Mouse (Mus musculus) frontal cortex, postnatal 25 days (tissue): Measurements from ENCODE around the gene Ano4.
A peak's percentile ranks its signal among the peaks of the same experiment; 100 is the strongest.

ENCODE experiments used
- DNase-seq, 2 experiments: peaks; one replicate each; pipeline ENCODE4 v3.0.0; 2022; ENCODE audit warnings: low spot score in 2 of 2

The Ano4 gene

DNA sequence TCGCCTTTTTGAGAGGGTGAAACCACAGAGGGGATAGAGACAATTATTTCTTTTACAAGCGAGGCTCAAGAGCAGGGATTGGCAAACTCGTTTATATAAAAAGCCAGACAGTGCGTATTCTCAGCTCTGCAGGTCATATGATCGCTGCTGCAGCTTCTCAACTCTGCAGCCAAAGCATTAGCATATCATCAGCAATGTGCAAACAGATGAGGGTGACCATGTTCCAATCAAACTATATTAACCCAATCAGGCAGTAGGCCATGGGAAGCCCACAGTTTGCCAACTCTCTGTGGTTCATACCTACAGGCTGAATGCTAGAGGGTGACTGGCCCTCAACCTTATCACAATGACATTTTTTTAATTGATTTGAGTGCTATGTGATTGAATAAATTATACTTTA, 64.2 kb downstream of the Ano4 start:
- DNase-seq: no peak

DNA sequence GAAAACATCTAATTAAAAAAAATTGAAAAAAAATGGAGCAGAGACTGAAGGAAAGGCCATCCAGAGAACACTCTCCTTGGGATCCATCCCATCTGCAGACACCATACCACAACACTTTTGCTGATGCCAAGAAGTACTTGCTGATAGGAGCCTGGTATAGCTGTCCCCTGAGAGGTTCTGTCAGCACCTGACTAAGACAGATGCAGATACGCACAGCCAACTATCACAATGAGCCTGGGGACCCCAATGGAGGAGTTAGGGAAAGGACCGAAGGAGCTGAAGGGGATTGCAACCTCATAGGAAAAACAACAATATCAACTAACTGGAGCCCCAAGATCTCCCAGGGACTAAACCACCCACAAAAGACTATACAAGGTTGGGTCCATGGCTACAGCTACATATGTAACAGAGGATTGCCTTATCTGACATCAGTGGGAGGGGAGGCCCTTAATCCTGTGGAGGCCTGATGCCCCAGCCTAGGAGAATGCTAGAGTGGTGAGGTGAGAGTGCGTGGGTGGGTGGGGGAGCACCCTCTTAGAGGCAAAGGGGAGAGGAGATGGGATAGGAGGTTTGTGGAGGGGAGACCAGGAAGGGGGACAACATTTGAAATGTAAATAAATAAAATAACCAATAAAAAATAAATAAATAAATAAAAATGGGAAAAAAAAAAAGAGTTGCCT, 71.4 kb downstream of the Ano4 start:
- no peak for DNase-seq

DNA sequence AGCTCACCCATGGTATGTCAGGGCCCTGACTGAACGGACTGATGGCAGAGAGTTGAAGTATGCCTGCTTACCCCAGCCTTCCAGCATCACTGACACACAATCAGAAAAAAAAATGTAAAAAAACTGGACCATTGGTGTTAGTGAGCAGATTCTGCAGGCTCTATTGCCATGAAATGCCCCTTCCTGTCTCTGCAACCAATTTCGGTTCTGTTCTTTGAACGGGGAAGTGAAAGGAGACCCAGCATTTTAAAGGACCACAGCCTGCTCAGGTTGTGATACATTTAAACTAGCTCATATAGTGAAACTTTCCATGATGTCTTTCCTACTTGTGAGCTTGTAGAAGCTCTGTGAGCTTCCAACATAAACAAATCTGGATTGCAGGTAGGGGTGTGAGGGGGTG, 77.2 kb downstream of the Ano4 start:
- no peak for DNase-seq

DNA sequence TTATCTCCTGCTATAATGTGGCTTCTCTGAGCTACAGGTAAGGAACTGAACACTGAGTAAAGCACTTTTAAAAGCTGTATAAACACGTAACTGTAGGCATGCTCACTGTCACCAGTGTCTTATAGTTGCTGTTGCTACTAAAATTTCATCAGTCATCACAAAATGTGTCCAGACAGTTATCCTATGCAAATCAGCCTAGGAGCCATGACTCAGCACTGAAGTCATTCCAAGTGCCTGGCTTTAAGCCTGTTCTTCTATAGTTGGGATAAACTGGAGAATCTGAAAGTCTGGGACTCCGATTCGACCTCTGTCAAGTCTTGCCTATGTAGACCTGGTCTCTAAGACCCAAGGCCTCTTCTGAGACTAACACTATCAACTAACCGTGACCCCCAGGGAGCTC, 81.2 kb downstream of the Ano4 start:
- no peak for DNase-seq

DNA sequence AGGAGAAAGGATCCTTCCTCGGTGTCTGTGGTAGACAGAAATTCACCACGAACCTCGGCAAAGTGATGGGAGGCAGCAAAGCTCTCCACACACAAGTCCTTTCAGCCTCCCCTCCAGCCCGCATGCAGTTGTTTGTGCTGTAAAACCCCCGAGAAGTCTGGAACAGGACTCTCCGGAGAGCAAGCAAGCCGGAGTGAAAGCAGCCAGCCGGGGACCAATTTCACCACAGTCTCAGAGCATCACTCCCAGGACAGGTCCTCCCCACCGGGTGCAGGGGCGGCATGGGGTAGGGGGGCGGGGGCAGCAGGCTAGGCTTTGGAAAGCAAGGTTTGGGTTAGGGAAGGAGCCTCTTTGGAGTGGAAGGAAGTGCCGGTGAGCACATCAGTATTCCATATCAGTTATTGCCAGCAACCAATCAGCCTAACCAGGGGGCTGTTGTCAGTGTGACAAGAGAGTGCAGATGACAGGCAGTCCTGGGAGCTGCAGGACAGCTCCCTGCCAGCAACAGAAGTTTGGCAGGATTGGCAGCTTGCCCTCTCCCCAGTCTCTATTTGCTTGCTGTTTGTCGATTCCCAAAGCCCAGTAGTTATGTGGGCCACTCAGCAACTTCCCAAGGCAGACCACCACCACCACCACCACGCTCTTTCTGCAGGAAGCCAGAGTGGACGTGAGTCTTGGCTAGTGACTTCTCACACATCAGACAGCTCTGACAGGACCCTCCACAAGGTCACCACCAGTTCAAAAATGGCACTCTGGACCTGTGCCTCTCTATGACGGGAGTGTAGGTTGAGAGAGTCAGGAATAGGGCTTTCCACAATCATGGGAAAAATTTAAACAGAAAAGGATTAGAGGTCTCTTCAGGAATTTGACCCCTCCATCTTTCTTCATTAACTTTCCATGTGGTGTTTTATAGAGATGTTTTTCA, 86.8 kb downstream of the Ano4 start:
- peak; percentile 9 to 13 for DNase-seq

DNA sequence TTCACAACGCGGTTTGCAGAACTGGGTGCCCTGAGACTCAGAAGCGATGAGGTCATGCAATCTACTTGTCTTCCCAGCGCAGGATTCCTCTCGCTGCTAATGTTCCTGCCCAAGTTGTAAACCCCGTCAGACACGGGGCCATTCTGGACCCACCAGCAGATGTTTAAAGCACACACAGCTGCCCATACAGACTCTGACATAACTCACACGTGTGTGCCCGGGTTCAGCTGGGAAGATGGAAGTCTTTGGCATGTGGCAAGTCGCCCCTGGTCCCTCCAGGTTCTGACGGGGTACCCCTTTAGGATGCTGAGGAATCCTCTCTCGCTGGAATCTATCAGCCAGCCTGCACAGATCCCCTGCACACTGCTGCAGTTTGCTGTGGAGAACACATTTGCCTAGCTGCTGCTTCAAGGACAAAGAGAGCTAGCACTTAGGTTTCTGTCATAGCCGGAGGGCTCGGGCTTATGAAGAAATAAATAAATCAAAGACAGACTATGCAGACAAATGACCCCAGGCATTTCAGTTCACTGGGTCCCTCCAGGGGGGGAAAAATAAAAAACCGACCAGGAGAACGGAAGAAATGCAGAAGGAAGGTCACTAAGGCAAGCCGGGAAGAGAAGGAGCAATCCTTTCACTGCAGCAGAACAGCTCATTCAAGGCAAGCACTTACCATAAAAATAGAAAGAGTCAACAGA, 87.7 kb downstream of the Ano4 start:
- peak; percentile 16 to 17 for DNase-seq

DNA sequence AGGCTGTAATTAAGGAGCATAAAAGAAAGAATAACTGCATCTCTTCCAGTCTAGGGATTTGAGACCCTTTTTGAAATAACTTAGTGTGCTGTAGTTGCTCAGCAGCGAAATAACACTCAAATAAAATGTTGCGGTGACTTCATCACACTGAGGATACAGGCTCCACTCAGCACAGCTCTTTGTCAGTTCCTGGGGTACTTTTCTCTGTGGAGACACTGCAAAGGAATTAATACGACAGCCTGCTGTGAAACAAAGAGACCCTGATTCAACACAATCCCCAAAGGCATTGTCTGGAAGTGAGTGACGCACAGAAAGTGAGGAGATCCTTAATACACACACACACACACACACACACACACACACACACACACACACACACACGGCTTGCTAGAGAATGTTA, 89.8 kb downstream of the Ano4 start:
- DNase-seq: no peak

DNA sequence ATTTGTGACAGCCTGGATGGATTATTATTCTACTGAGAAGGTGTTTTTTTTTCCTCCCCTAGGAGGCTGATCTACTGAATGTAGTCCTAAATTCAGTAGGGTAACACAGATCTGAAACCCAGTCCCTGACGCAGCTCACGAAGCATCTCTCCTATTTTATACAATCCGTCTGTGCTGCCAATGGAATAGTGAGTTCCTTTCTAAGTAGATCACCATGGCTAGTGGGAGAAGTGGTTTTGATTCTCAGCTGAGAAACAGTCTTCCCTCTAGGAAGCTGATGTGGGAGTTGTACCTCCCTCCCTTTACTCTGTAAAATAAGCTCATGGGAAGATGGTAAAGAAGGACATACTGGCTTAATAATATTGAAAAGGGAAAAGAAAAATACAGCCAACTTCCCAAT, 90.8 kb downstream of the Ano4 start:
- DNase-seq: no peak

DNA sequence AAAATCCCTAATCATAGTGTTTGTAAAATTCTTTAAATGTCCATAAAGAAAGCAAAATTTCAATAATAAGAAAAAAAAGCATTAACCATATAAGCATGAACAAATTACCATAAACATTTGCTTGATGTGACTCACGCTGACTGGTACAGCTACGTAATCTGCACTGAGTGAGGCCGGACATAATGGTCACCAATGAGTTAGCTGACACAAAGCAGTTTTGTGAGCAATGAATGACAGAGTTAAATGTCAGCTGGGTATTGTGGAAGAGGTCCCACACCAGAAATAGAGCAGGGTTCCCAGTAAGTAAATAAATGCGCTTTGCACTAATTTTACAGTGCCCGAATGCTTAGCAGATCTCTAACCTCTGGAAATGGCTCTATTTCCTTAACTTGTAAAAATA, 91.9 kb downstream of the Ano4 start:
- no peak for DNase-seq

DNA sequence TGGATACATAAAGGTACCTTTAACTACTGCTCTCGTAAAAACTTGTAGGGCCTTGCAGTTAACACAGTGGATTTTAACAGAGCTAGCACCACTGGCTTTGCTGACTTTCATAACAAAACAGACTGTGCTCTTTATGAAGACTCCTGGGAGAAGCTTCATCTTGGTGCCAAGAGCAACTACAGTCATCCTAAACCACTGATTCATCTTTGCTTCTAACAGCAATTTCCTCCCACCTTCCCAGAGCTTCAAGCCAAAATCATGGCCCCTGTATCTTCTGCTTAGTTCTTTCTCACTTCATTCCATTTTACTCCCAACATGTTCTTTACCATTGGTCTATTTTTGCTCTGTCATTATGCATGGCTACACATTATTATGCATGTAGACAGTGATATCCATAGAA, 100.8 kb downstream of the Ano4 start:
- no peak for DNase-seq

DNA sequence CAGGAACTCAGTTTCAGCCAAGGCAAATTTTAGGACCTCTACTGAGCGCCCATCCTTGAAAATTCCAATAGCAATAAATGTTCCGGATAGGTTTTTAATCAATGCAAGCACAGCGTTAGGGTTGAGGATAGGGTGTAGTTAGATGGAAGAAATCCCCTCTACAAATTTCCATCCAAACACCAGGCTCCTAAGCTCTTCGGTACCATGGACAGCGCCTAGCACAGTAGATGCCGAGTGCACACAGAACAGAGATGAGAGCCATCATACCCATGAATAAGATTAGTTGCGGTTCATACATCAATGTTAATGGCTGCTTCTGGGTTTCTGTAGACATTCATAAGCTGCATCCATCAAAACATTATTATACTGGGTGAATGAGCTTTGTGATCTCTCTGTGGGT, 120.0 kb downstream of the Ano4 start:
- no peak for DNase-seq

DNA sequence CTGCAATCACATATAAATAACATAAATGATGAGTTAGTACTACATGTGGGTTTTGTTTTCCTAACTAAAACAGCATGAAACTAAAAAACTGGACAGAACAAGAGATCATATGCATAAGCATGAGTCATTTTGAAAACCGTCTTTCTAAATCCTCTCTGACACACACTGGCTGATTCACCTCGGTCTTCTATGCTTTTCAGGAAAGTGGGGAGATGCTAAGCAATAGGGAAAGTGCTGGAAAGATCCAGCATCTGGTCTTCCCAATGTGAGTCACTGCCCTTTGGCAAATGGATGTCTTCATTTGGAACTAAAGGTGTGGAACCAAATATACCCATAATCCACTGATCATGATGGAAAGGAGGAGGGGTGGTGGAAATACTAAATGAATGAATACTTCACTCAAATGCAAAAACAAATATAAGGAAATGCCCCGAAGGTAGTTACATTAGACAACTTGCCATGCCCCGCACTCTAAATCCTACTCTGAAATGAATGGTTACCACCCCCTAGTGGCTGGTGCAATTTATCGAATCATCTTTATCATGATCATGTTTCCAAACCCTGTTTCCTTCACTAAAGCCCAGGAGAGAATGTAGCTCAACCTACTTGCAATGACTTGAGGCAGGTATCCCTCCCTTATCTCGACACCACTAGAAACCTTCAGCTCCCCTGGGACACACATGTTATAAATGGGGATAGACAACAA, 122.1 kb downstream of the Ano4 start:
- no peak for DNase-seq

DNA sequence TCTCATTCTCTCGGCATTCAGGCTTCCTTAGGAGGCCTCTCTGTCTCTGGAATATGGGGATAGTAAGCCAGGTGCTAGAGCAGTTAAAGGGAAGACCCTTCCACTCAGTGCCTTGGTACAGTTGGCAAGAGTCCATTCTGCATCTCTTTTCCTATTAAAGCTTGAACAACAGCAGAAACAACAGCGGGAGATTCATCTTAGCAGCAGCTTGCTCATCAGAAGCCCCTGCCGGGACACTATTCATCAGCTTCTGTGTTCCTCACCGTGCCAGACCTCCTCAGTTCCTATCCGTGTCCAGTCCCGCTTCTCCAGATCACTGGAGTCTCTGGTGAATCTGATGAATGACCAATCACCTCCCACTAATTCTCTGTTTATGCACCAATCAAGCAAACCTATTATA, 128.5 kb downstream of the Ano4 start:
- no peak for DNase-seq

DNA sequence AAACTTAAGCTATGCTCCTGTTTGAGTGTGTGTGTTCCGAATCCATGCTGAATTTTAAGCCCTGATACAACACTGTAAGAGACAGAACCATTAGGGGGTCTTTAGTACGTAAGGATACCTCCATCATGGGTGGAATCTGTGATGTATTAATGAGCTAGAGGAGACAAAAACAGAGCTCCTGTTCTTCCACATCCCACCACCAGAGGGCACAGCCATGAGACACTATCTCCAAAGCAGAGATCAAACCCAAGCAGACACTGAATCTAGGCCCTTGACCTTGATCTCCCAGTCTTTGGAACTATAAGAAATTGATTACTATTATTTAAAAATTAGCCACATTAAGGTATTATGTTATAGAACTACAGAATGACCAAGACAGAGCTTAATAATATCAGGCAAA, 138.7 kb downstream of the Ano4 start:
- DNase-seq: peak in 1 of 2 experiments; percentile 18

DNA sequence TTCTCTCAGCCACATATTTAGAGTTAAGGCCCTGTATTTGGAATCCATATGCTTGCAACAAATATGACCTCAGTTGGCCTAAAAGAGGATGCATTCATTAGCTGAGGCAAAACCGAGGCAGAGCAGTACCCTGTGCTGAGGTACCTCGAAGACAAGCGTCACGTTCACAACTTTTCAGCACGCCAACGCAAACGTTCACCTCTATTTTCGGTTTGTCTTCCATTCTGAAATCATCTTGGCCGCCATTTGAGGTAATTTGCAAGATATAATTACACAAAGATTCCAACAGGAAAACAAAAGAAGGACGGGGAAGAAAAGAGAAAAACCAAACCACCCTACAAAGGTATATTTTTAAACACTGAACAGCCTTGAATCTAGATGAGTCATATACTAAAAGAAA, 148.1 kb downstream of the Ano4 start:
- no peak for DNase-seq

DNA sequence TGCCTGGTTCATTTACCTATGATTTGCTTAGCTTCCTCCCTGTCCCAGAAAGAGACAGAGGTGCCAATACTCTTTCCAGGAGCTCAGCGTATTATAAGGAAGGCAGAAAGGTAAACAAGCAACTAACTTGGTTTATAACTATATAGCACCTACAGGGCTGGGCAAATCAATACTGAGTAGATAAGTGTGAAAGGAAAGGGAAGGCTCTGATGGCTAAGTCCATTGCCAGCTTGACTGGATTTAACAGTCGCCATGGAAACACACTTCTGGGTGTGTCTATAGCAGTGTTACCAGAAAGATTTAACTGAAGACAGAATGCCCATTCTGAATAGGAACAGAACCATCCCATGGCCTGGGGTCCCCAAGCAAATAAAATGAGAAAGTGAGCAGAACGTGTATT, 149.5 kb downstream of the Ano4 start:
- no peak for DNase-seq

DNA sequence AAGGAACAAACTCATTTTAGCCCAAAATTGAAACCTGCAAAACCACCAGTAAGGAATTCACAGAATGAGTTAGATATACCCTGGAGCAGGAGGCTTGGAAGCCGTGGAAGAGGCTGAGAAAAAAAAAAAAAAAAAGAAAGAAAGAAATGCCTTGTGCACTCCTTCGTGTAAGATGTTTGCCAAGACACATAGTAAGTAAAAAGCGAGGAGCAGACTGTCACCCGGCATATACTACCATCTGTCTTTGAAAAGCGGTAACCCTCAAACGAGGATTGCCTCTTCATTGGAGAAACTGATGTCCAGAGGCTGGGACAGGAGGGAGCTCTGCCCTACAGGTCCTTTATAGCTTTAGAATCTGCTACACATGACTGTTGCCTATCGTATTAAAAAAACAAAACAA, 150.1 kb downstream of the Ano4 start:
- no peak for DNase-seq

DNA sequence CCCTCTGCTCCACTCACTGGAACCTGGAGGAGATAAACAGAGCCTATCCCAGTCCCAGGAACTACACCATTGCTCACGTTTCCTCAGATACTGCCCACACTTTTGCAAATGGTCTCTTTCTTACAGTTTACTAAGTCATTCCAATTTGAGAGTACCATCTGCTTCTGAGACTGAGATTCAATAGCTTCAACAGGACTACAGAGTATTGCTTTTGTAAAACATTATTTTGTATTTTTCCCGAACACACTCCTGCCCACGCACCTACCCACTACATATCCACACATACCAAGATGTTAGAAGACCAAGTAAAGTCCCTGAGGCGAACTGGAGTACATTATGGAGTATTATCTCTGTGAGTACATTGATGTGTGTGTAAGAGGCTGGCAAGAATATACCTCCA, 166.6 kb downstream of the Ano4 start:
- no peak for DNase-seq

DNA sequence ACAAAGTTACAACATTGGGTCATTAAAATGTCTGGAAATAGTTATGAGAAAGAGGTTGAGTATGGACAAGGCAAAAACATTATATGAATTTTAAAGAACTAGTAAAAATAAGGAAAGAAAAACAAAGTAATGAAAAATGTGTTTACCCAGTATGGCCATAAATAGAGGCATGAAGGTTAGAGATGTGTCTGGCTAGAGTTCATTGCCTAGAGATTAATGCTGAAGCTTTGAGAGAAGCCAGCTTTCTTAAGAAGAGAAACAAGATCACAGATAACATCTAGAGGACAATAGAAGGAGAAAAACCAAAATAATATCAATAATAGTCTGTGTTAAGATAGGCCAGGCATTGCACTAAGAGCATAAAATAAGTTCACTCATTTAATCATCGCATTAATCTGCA, 180.0 kb downstream of the Ano4 start:
- DNase-seq: no peak

DNA sequence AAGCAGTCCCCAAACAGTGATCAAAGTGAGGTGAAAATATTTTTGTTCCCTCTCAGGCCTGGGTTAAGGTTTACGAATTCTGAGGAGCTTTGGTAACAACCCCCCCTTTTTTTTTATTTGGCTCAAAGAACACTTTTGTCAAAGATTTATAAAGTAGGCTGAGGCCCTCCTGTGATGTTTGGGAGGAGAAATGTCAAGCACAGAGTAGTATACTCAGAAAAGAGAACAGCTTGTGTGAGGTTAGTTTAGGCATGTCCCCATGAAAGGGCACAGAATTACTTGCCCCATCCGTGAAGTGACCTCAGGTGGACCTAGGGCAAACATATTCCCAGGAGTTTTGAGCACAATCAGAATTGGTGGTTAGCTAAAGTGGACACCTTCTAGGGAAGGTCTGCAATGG, 189.1 kb downstream of the Ano4 start:
- DNase-seq: no peak

DNA sequence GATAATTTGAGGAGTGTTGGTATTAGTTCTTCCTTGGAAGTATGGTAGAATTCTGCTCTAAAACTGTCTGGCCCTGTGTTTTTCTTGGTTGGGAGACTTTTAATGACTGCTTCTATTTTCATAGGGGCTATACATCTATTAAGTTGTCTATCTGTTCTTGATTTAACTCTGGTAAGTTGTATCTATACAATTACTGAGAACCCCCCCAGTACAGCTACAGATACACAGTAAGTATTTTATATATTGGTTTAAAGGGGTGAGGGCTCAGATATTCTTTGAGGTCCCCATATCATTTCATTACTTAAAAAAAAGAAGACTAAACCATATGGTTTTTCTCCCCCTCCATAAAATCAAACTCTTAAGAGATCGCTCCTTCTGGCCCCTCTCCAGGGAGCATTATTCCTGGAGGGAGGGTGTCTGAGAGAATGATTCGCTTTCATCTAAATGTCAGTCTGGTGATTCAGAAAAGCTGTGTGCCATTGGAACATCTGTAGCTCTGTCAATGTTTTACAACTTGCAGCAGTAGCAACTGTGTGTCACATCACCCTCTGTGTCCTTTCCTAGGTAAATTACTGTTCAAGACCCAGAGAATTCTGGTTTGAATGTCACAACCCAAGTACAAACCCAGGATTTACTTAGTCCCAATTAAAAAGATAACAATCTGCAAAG, 189.6 kb downstream of the Ano4 start:
- DNase-seq: no peak

DNA sequence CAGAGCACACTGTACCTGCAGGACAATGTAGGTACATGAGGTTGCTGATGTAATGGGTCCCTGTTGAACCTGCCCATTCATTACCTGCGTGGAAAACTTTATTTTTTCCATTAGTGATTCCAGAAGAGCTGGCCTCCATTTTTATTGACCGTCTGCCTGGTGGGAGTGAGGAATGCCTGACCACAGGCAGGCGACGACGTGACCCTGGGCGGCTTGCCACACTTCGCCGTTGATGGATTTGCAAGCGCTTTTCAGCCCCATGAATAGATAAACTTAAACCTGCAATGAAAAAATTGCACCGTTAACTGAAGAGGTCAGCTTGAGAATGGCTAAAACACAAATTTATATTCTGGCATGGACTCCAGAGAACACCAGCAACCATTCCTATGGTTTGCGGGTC, 195.4 kb downstream of the Ano4 start:
- no peak for DNase-seq
